Mouse (Mus musculus): ENCODE results near the gene Tmod4. TPM values are rescaled to one million over a fixed set of nuclear protein-coding genes. Genes with fewer than 3 reads are reported as not detected.

Tmod4 gene
- polyA plus RNA-seq, 1 experiment from 2014 or later: 0.70 TPM

DNA sequence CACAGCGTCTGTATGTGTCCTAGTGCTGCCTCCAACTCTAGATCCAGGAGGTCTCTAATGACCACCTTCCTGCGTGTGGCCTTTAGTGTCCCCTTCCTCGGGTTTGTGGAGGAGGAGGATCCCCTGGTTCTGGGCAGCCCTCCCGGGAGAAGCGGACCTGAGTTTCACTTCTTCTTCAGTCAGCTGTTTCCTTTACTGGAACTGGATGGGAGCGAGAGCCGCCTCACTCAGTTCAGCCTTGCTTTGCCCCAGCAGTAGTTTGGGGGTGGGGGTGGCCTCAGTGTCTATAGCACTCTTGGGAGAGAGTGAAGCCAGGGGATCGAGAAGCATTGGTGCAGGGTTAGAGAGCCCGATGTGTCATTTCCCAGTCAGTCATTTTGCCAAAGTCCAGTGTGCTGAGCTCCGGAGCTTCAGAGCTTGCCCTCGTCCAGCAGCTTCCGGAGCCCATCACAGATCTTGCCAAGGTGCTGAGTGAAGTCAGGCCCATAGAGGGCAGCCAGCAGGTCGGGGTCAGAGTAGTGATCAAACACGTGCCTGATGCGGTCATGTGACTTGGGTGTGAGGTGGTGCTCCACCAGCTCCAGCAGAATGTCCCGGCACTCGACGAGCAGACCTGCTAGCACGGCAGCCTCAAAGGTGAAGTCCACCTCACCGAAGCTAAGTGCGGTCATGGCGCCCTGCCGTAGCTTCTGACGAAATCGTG lies 15.5 kb downstream of the Tmod4 start:
- no peaks in the 10 kb centered on the region; the same call in 1 of the 2 replicates for H3K4me1 ChIP-seq (replicated peaks; ENCODE audit: control insufficient read depth, insufficient read depth)
- no peak for DNase-seq (ENCODE audit: low spot score)
- no peak overlapping the region for H3K9ac ChIP-seq (ENCODE audit: low read length)
- 0 out of 2 replicates have a peak, but pooled peaks cover 7% of the 10 kb centered on the region for H3K36me3 ChIP-seq (ENCODE audit: control insufficient read depth, insufficient read depth, low read length)
- H3K27me3 ChIP-seq (ENCODE audit: control insufficient read depth, insufficient read depth, low read length): no peaks in the 10 kb centered on the region
- H3K4me3 ChIP-seq (ENCODE audit: low read depth, low read length): no peak overlapping the region
- H3K9me3 ChIP-seq (ENCODE audit: control insufficient read depth, low read length): no peaks in the 10 kb centered on the region
- no peak for ATAC-seq (ENCODE audit: low FRiP score, low TSS enrichment)
- 70% methylated on average over 25 of the region's 25 CpGs for WGBS
- 0 out of 2 replicates have a peak overlapping the region, but pooled peaks have one; percentile 8 for H3K27ac ChIP-seq (replicated peaks)
- H3K4me2 ChIP-seq (replicated peaks; ENCODE audit: low read depth): no peak overlapping the region
- TF ChIP-seq EP300 (optimal IDR thresholded peaks at IDR 0.05) (no peak), CTCF (IDR thresholded peaks at IDR 0.05; ENCODE audit: low read depth) (no peak)

DNA sequence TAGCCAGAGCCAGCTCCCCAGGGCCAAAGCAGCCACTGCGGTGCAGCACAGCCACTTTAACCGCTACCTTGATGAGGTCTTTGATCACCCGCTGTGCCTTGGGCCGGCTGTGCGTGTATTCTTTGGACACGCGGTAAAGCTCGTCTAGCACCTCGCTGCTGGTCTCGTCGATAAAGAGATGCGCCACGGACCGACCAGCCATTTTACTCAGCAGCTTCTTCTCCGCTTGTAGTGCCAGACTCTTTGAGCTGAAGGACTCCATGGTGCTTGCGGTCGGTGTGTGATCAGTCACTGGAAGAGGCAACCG lies 16.0 kb downstream of the Tmod4 start:
- ATAC-seq (ENCODE audit: low FRiP score, low TSS enrichment) (no peak), DNase-seq (ENCODE audit: low spot score) (no peak)
- no peak overlapping the region for H3K4me2 ChIP-seq (replicated peaks; ENCODE audit: low read depth)
- H3K4me1 ChIP-seq (replicated peaks; ENCODE audit: control insufficient read depth, insufficient read depth): no peaks in the 10 kb centered on the region; the same call in 1 of the 2 replicates
- 69% methylated on average over 18 of the region's 18 CpGs for WGBS
- no peak overlapping the region for H3K27ac ChIP-seq (replicated peaks)
- 0 out of 2 replicates have a peak, but pooled peaks cover 7% of the 10 kb centered on the region for H3K36me3 ChIP-seq (ENCODE audit: control insufficient read depth, insufficient read depth, low read length)
- H3K4me3 ChIP-seq (ENCODE audit: low read depth, low read length): no peak overlapping the region
- no peaks in the 10 kb centered on the region for H3K27me3 ChIP-seq (ENCODE audit: control insufficient read depth, insufficient read depth, low read length)
- no peaks in the 10 kb centered on the region for H3K9me3 ChIP-seq (ENCODE audit: control insufficient read depth, low read length)
- H3K9ac ChIP-seq (ENCODE audit: low read length): no peak overlapping the region
- TF ChIP-seq EP300 (optimal IDR thresholded peaks at IDR 0.05): no peak
- TF ChIP-seq CTCF (IDR thresholded peaks at IDR 0.05; ENCODE audit: low read depth): no peak

DNA sequence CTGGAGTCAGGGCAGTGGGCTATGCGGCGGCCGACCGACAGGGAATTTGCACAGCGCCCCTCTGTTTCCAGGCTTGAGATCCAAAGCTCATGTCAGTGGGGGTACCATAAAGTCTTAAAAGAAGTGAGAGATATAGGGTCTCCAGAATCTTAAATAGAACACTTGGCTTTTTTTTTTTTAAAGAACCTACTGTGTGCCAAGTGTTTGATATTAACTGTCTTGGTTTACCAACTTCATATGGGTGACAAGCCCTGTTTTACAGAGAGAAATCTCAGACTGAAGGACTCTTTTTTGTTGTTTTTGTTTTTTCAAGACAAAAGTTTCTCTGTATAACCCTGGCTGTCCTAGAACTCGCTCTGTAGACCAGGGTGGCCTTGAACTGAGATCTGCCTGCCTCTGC lies 16.5 kb downstream of the Tmod4 start:
- H3K27ac ChIP-seq (replicated peaks): no peak overlapping the region
- no peak for TF ChIP-seq CTCF (IDR thresholded peaks at IDR 0.05; ENCODE audit: low read depth)
- no peak for TF ChIP-seq EP300 (optimal IDR thresholded peaks at IDR 0.05)
- H3K4me2 ChIP-seq (replicated peaks; ENCODE audit: low read depth): no peak overlapping the region
- 90% methylated on average over 6 of the region's 6 CpGs for WGBS
- H3K4me3 ChIP-seq (ENCODE audit: low read depth, low read length): no peak overlapping the region
- no peak for DNase-seq (ENCODE audit: low spot score)
- ATAC-seq (ENCODE audit: low FRiP score, low TSS enrichment): no peak
- H3K4me1 ChIP-seq (replicated peaks; ENCODE audit: control insufficient read depth, insufficient read depth): no peaks in the 10 kb centered on the region
- H3K9me3 ChIP-seq (ENCODE audit: control insufficient read depth, low read length): no peaks in the 10 kb centered on the region
- H3K36me3 ChIP-seq (ENCODE audit: control insufficient read depth, insufficient read depth, low read length): 0 out of 2 replicates have a peak, but pooled peaks cover 7% of the 10 kb centered on the region
- no peaks in the 10 kb centered on the region for H3K27me3 ChIP-seq (ENCODE audit: control insufficient read depth, insufficient read depth, low read length)
- no peak overlapping the region for H3K9ac ChIP-seq (ENCODE audit: low read length)

DNA sequence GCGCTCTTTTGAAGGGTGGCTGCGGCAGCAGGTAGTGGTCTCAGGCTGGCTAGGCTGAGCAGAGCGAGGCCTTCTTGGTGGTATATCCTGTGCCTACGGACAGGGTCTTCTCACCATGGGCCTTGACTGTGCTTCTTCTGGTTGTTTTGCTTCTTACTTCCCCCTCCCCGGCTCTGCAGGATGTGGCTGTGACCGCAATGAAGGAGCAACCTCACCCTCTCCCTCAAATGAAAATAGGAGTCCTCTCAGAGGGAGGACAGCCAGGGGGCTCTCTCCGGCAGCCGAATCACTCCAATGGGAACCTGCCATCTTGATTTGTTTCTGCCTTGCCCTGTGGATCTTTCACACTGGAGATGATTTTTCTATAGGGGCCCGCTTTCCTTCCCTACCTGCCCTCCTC lies 17.2 kb downstream of the Tmod4 start:
- H3K9ac ChIP-seq (ENCODE audit: low read length): no peak overlapping the region
- 0 out of 2 replicates have a peak, but pooled peaks cover 7% of the 10 kb centered on the region for H3K36me3 ChIP-seq (ENCODE audit: control insufficient read depth, insufficient read depth, low read length)
- DNase-seq (ENCODE audit: low spot score): no peak
- no peak overlapping the region for H3K4me2 ChIP-seq (replicated peaks; ENCODE audit: low read depth)
- no peaks in the 10 kb centered on the region for H3K9me3 ChIP-seq (ENCODE audit: control insufficient read depth, low read length)
- TF ChIP-seq CTCF (IDR thresholded peaks at IDR 0.05; ENCODE audit: low read depth) (no peak), EP300 (optimal IDR thresholded peaks at IDR 0.05) (no peak)
- H3K27ac ChIP-seq (replicated peaks): no peak overlapping the region
- 92% methylated on average over 9 of the region's 9 CpGs for WGBS
- ATAC-seq (ENCODE audit: low FRiP score, low TSS enrichment): no peak
- H3K4me3 ChIP-seq (ENCODE audit: low read depth, low read length): no peak overlapping the region
- no peaks in the 10 kb centered on the region for H3K27me3 ChIP-seq (ENCODE audit: control insufficient read depth, insufficient read depth, low read length)
- H3K4me1 ChIP-seq (replicated peaks; ENCODE audit: control insufficient read depth, insufficient read depth): no peaks in the 10 kb centered on the region

DNA sequence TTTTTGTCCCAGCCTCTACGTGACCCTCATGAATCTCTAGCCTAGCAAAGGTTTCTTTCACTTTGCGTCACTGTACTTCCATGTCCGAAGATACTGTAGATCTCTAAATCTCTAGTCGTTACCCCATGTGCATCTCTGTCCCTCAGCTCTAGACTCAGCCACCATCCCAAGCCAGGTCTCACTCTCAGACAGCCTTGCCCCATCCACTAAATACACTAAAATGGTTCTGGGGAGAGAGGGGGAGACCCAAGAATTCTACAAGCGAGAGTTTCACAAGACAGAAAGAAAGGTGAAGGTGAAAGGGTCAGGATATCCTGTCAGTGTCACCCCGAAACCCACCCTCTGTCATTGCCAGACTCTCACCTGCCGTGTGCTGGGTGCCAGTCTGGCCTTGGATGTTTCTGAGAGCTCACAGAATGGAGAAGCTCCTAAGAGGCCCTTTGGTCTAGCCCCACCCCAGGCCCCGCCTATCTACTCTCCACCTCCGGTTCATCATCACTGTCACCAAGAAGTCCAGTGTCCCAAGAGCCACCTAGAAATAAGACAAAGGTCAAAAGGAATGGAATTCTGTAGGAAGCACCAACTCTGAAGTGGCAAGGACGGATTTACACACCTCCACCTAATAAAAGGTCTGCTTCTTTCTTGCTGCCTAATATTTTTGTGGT lies 17.8 kb downstream of the Tmod4 start, which contains the start of gene Tnfaip8l2:
Gene Tnfaip8l2 (minus strand): TSS at position 409 of the 665 bp plus-strand sequence.
- Histone ChIP-seq H3K36me3 (ENCODE audit: control insufficient read depth, insufficient read depth, low read length) (0 out of 2 replicates have a peak, but pooled peaks cover 7% of the 10 kb centered on the region), H3K9ac (ENCODE audit: low read length) (no peak within 1 kb of the TSS), H3K27me3 (ENCODE audit: control insufficient read depth, insufficient read depth, low read length) (no peaks in the 10 kb centered on the region), H3K4me2 (replicated peaks; ENCODE audit: low read depth) (no peak within 1 kb of the TSS), H3K4me1 (replicated peaks; ENCODE audit: control insufficient read depth, insufficient read depth) (no peaks in the 10 kb centered on the region), H3K27ac (replicated peaks) (no peak within 1 kb of the TSS), H3K4me3 (ENCODE audit: low read depth, low read length) (no peak within 1 kb of the TSS), H3K9me3 (ENCODE audit: control insufficient read depth, low read length) (no peaks in the 10 kb centered on the region)
- DNase-seq (ENCODE audit: low spot score) (no peak), ATAC-seq (ENCODE audit: low FRiP score, low TSS enrichment) (peak; percentile 48; the same call in 1 of the 2 replicates)
- TF ChIP-seq CTCF (IDR thresholded peaks at IDR 0.05; ENCODE audit: low read depth) (no peak), EP300 (optimal IDR thresholded peaks at IDR 0.05) (no peak)
- WGBS: 86% methylated on average over 10 of the region's 10 CpGs

DNA sequence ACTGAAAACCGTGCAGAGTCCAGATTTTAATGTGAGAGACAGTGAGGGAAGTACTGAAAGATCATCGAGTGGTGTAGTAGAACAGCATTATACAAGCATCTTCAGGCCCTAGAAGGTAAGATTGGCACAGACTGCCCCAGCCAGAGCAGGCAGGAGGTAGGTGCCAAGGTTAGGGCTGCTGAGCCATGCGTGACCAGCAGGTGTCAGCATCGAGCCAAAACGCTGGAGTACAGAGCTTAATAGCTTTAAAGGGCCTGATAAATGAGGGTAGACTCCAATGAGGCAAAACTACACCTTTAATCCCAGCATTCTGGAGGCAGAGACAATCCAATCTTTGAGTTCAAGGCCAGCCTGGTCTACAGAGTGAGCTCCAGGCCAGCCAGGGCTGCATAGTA lies 18.3 kb downstream of the Tmod4 start:
- WGBS: 9% methylated on average over 5 of the region's 5 CpGs
- H3K36me3 ChIP-seq (ENCODE audit: control insufficient read depth, insufficient read depth, low read length): 0 out of 2 replicates have a peak, but pooled peaks cover 7% of the 10 kb centered on the region
- H3K27me3 ChIP-seq (ENCODE audit: control insufficient read depth, insufficient read depth, low read length): no peaks in the 10 kb centered on the region
- no peak overlapping the region for H3K9ac ChIP-seq (ENCODE audit: low read length)
- peak; percentile 87 for ATAC-seq (ENCODE audit: low FRiP score, low TSS enrichment)
- H3K4me1 ChIP-seq (replicated peaks; ENCODE audit: control insufficient read depth, insufficient read depth): no peaks in the 10 kb centered on the region
- H3K4me3 ChIP-seq (ENCODE audit: low read depth, low read length): no peak overlapping the region
- TF ChIP-seq EP300 (optimal IDR thresholded peaks at IDR 0.05) (no peak), CTCF (IDR thresholded peaks at IDR 0.05; ENCODE audit: low read depth) (peak; percentile 98)
- DNase-seq (ENCODE audit: low spot score): peak; percentile 89
- no peaks in the 10 kb centered on the region for H3K9me3 ChIP-seq (ENCODE audit: control insufficient read depth, low read length)
- no peak overlapping the region for H3K27ac ChIP-seq (replicated peaks)
- no peak overlapping the region for H3K4me2 ChIP-seq (replicated peaks; ENCODE audit: low read depth)

All from stomach, postnatal 0 days (tissue).